Mouse (Mus musculus) adrenal gland (tissue): ENCODE results near the gene Gm21861.
"Not testable (repeated sequence)": the region's sequence is repeated elsewhere in the genome, so short reads cannot be mapped to it uniquely, and the experiment has no call there.

Experiments
- intact Hi-C: fragments of 180-260 bp; cut with DNase I; formaldehyde crosslinking; loops from one replicate; pipeline ENCODE4 v1.15.1; 2025
- long read RNA-seq, 2 experiments: library from polyadenylated mRNA; unstranded; transcript quantifications; one replicate each; pipeline ENCODE4 v2.0.0; 2020; ENCODE audit warnings: borderline replicate concordance in 1 of 2; ENCODE audit not compliant: insufficient replicate concordance in 1 of 2

Gm21861 gene
- long read RNA-seq, experiment 1: 0 reads
- long read RNA-seq, experiment 2: 0 reads

GRCm38 (mm10) chrY:58814497-58814896 is at the start of gene Gm21861:
Gene Gm21861, minus strand, starts transcription at chrY:58814597.
- intact Hi-C loops: not testable (repeated sequence)
